20 mouse cellular contexts compared by ENCODE assay signal in genomic region chr10:110935669-110936068, GRCm38 (mm10). TPM values are rescaled to one million over a fixed set of nuclear protein-coding genes. Genes with fewer than 3 reads are reported as not detected.
A peak's percentile ranks its signal among the peaks of the same experiment; 100 is the strongest.
DNase-seq lines count a peak whose midpoint lies in the region; ATAC-seq and TF ChIP-seq lines count a peak whose summit lies in the region.
"Had no signal": no experiment of that assay in that cellular context is flagged by ENCODE, and none has a peak within 500 bp of the region (broad histone marks: within the 10 kb centered on the region; RNA-seq: fewer than 3 reads in every experiment).

No protein-coding gene starts in this region.

- no peak overlapping the region for H3K9ac ChIP-seq in heart, embryonic 15.5 days
- no peak overlapping the region for H3K9ac ChIP-seq in heart, embryonic 11.5 days (ENCODE audit: low read depth, low read length)
- no peak overlapping the region for H3K9ac ChIP-seq in liver, postnatal 0 days (replicated peaks)
- H3K9ac ChIP-seq in liver, embryonic 11.5 days (ENCODE audit: low read depth, low read length): no peak overlapping the region
- no peak overlapping the region for H3K9ac ChIP-seq in stomach, postnatal 0 days (ENCODE audit: low read length)
- H3K9ac ChIP-seq: embryonic facial prominence, embryonic 15.5 days; hindbrain, embryonic 15.5 days; intestine, embryonic 15.5 days; limb, embryonic 15.5 days; liver, embryonic 15.5 days had no signal

- TF ChIP-seq CTCF in liver, postnatal 0 days (IDR thresholded peaks at IDR 0.05; ENCODE audit: low read depth): no peak; the same call in 1 of the 2 replicates
- TF ChIP-seq CTCF in stomach, postnatal 0 days (IDR thresholded peaks at IDR 0.05; ENCODE audit: low read depth): peak; percentile 48

- peaks cover 28% of the 10 kb centered on the region for H3K4me1 ChIP-seq in heart, embryonic 15.5 days (replicated peaks)
- H3K4me1 ChIP-seq in heart, embryonic 11.5 days (ENCODE audit: control insufficient read depth, insufficient read depth, low read length): peaks cover 7% of the 10 kb centered on the region
- H3K4me1 ChIP-seq in liver, postnatal 0 days (ENCODE audit: insufficient read depth): peaks cover 2% of the 10 kb centered on the region; the same call in 1 of the 2 replicates
- H3K4me1 ChIP-seq in liver, embryonic 11.5 days (replicated peaks; ENCODE audit: control insufficient read depth, insufficient read depth, low read length): 0 out of 2 replicates have a peak, but pooled peaks cover 2% of the 10 kb centered on the region
- H3K4me1 ChIP-seq in stomach, postnatal 0 days (replicated peaks; ENCODE audit: control insufficient read depth, insufficient read depth): no peaks in the 10 kb centered on the region
- H3K4me1 ChIP-seq: intestine, embryonic 15.5 days had no signal

- DNase-seq in liver, postnatal 0 days: no peak
- no peak for DNase-seq in liver, embryonic 11.5 days (ENCODE audit: low spot score)
- no peak for DNase-seq in stomach, postnatal 0 days (ENCODE audit: low spot score)
- no peak for DNase-seq in neural tube, embryonic 10.5 days (ENCODE audit: extremely low spot score, low spot score)
- DNase-seq: adrenal gland, postnatal 14 days; gastrocnemius, postnatal 14 days; left cerebral cortex, postnatal 4 days; midbrain, embryonic 14.5 days; thymus, postnatal 14 days had no signal

- H3K4me3 ChIP-seq in heart, embryonic 15.5 days: no peak overlapping the region
- no peak overlapping the region for H3K4me3 ChIP-seq in heart, embryonic 11.5 days (ENCODE audit: low read depth, low read length)
- no peak overlapping the region for H3K4me3 ChIP-seq in liver, postnatal 0 days (ENCODE audit: low read depth, low read length)
- no peak overlapping the region for H3K4me3 ChIP-seq in liver, embryonic 11.5 days (ENCODE audit: low read depth, low read length)
- H3K4me3 ChIP-seq in stomach, postnatal 0 days (ENCODE audit: low read depth, low read length): no peak overlapping the region
- H3K4me3 ChIP-seq: embryonic facial prominence, embryonic 15.5 days; hindbrain, embryonic 15.5 days; intestine, embryonic 15.5 days; limb, embryonic 15.5 days; liver, embryonic 15.5 days; megakaryocyte, embryonic 14.5 days; myocyte had no signal

- H3K4me2 ChIP-seq in heart, embryonic 15.5 days: no peak overlapping the region
- no peak overlapping the region for H3K4me2 ChIP-seq in heart, embryonic 11.5 days
- no peak overlapping the region for H3K4me2 ChIP-seq in liver, postnatal 0 days (ENCODE audit: low read depth, low read length)
- H3K4me2 ChIP-seq in liver, embryonic 11.5 days: no peak overlapping the region
- H3K4me2 ChIP-seq in stomach, postnatal 0 days (replicated peaks; ENCODE audit: low read depth): no peak overlapping the region
- H3K4me2 ChIP-seq: embryonic facial prominence, embryonic 15.5 days; hindbrain, embryonic 15.5 days; intestine, embryonic 15.5 days; limb, embryonic 15.5 days; liver, embryonic 15.5 days had no signal

- no peak for ATAC-seq in heart, embryonic 15.5 days (replicated peaks; ENCODE audit: insufficient number of reproducible peaks, insufficient read depth, low FRiP score, low read depth)
- no peak for ATAC-seq in heart, embryonic 11.5 days (replicated peaks; ENCODE audit: insufficient number of reproducible peaks, low FRiP score, low TSS enrichment)
- no peak for ATAC-seq in liver, postnatal 0 days
- ATAC-seq in liver, embryonic 11.5 days (replicated peaks; ENCODE audit: low FRiP score): no peak
- peak; percentile 45 for ATAC-seq in common myeloid progenitor, adult 5-6 weeks (replicated peaks; ENCODE audit: low read depth, poor library complexity, severe bottlenecking)
- ATAC-seq in stomach, postnatal 0 days (ENCODE audit: low FRiP score, low TSS enrichment): peak; percentile 68; the same call in 1 of the 2 replicates
- ATAC-seq: forebrain, embryonic 14.5 days; intestine, embryonic 15.5 days had no signal

- peak; percentile 24; the same call in 1 of the 2 replicates for TF ChIP-seq EP300 in liver, postnatal 0 days (IDR thresholded peaks at IDR 0.05; ENCODE audit: low read depth)
- TF ChIP-seq EP300 in stomach, postnatal 0 days (optimal IDR thresholded peaks at IDR 0.05): no peak

- H3K27me3 ChIP-seq in heart, embryonic 15.5 days: no peaks in the 10 kb centered on the region
- H3K27me3 ChIP-seq in heart, embryonic 11.5 days (ENCODE audit: control insufficient read depth, insufficient read depth, low read length): no peaks in the 10 kb centered on the region
- H3K27me3 ChIP-seq in liver, postnatal 0 days (ENCODE audit: insufficient read depth, low read length): no peaks in the 10 kb centered on the region
- H3K27me3 ChIP-seq in liver, embryonic 11.5 days (replicated peaks; ENCODE audit: control insufficient read depth, insufficient read depth, low read length): no peaks in the 10 kb centered on the region
- H3K27me3 ChIP-seq in stomach, postnatal 0 days (ENCODE audit: control insufficient read depth, insufficient read depth, low read length): no peaks in the 10 kb centered on the region
- H3K27me3 ChIP-seq: embryonic facial prominence, embryonic 15.5 days; hindbrain, embryonic 15.5 days; intestine, embryonic 15.5 days; limb, embryonic 15.5 days; liver, embryonic 15.5 days; megakaryocyte, embryonic 14.5 days had no signal

- H3K36me3 ChIP-seq in heart, embryonic 15.5 days: peaks cover 39% of the 10 kb centered on the region
- peaks cover 17% of the 10 kb centered on the region for H3K36me3 ChIP-seq in heart, embryonic 11.5 days (ENCODE audit: control insufficient read depth, insufficient read depth, low read length)
- H3K36me3 ChIP-seq in liver, postnatal 0 days (replicated peaks; ENCODE audit: insufficient read depth, low read length): no peaks in the 10 kb centered on the region; the same call in 1 of the 2 replicates
- H3K36me3 ChIP-seq in liver, embryonic 11.5 days (ENCODE audit: control insufficient read depth, insufficient read depth, low read length): no peaks in the 10 kb centered on the region; the same call in 1 of the 2 replicates
- H3K36me3 ChIP-seq in stomach, postnatal 0 days (ENCODE audit: control insufficient read depth, insufficient read depth, low read length): peaks cover 4% of the 10 kb centered on the region; the same call in 1 of the 2 replicates
- H3K36me3 ChIP-seq: liver, embryonic 15.5 days had no signal

- H3K27ac ChIP-seq in heart, embryonic 15.5 days: peak overlapping the region; percentile 22; the same call in 1 of the 2 replicates
- no peak overlapping the region for H3K27ac ChIP-seq in heart, embryonic 11.5 days (ENCODE audit: low read depth, low read length)
- no peak overlapping the region for H3K27ac ChIP-seq in liver, postnatal 0 days (ENCODE audit: low read depth)
- no peak overlapping the region for H3K27ac ChIP-seq in liver, embryonic 11.5 days (ENCODE audit: low read depth, low read length)
- H3K27ac ChIP-seq in stomach, postnatal 0 days (replicated peaks): no peak overlapping the region
- H3K27ac ChIP-seq: embryonic facial prominence, embryonic 15.5 days; hindbrain, embryonic 15.5 days; intestine, embryonic 15.5 days; limb, embryonic 15.5 days; liver, embryonic 15.5 days had no signal

- WGBS in heart, embryonic 15.5 days: 53% methylated on average over 7 of the region's 7 CpGs
- 58% methylated on average over 7 of the region's 7 CpGs for WGBS in heart, embryonic 11.5 days (ENCODE audit: insufficient replicate concordance)
- WGBS in liver, postnatal 0 days (ENCODE audit: insufficient replicate concordance): 43% methylated on average over 7 of the region's 7 CpGs
- 47% methylated on average over 7 of the region's 7 CpGs for WGBS in liver, embryonic 11.5 days
- WGBS in stomach, postnatal 0 days: 69% methylated on average over 7 of the region's 7 CpGs

- no peaks in the 10 kb centered on the region for H3K9me3 ChIP-seq in heart, embryonic 15.5 days (replicated peaks)
- no peaks in the 10 kb centered on the region for H3K9me3 ChIP-seq in heart, embryonic 11.5 days (replicated peaks; ENCODE audit: control insufficient read depth, low read length)
- H3K9me3 ChIP-seq in liver, postnatal 0 days (ENCODE audit: low read length): no peaks in the 10 kb centered on the region
- H3K9me3 ChIP-seq in liver, embryonic 11.5 days (ENCODE audit: control insufficient read depth, low read length): no peaks in the 10 kb centered on the region
- no peaks in the 10 kb centered on the region for H3K9me3 ChIP-seq in stomach, postnatal 0 days (ENCODE audit: control insufficient read depth, low read length)
- H3K9me3 ChIP-seq: embryonic facial prominence, embryonic 15.5 days; hindbrain, embryonic 15.5 days; intestine, embryonic 15.5 days; limb, embryonic 15.5 days; liver, embryonic 15.5 days; megakaryocyte, embryonic 14.5 days had no signal

RNA-seq across cellular contexts. Expression of gene Csrp2, which starts 16.1 kb away (rescaled TPM):
- polyA plus RNA-seq in heart, embryonic 15.5 days (2015; fragmentation: Nextera tagmentation; extraction: Ambion mirVana): 386 and 434 TPM in 2 replicates
- polyA plus RNA-seq in heart, embryonic 11.5 days (2014; fragmentation: Nextera tagmentation; extraction: Ambion mirVana): 430 and 458 TPM in 2 replicates
- 19.2 and 21.2 TPM in 2 replicates for polyA plus RNA-seq in liver, postnatal 0 days (2015; fragmentation: Nextera tagmentation; extraction: Ambion mirVana)
- 64.4 and 72.4 TPM in 2 replicates for polyA plus RNA-seq in liver, embryonic 11.5 days (2014; fragmentation: Nextera tagmentation; extraction: Ambion mirVana)
- 41.6 and 65.8 TPM in 2 replicates for total RNA-seq in common myeloid progenitor, adult 5-6 weeks (2017)
- 185 and 191 TPM in 2 replicates for polyA plus RNA-seq in stomach, postnatal 0 days (2015; fragmentation: Nextera tagmentation; extraction: Ambion mirVana)

Comparison
In these comparisons a context has a peak if more than half of its experiments do, and no peak if none do; other contexts are left out.
1. ATAC-seq: peak in common myeloid progenitor, adult 5-6 weeks (single experiment) and stomach, postnatal 0 days (single experiment); none in heart, embryonic 15.5 days (single experiment), heart, embryonic 11.5 days (single experiment), liver, postnatal 0 days (single experiment) and liver, embryonic 11.5 days (single experiment).